Mouse (Mus musculus) heart, postnatal 0 days (tissue): ENCODE results near the gene Gm6588.

Experiments used
- CTCF ChIP-seq: IDR thresholded peaks from 2 replicates; pipeline ENCODE4 v1.5.1; 2016; ENCODE audit warnings: antibody characterized with exemption, control low read depth, low read depth
- EP300 ChIP-seq: IDR thresholded peaks from 2 replicates; pipeline ENCODE4 v1.6.1; 2016; ENCODE audit warnings: antibody characterized with exemption, low read depth

GRCm38 (mm10) chr5:112411514-112412335 is 37.5 kb upstream of the Gm6588 start:
- TF ChIP-seq CTCF: no peak
- no peak for TF ChIP-seq EP300
